Mouse (Mus musculus) CD4-positive, CD25-positive, alpha-beta regulatory T cell, adult 2 months (primary cell): ENCODE data around the gene Ccdc6.
A peak's percentile ranks its signal among the peaks of the same experiment; 100 is the strongest.

ENCODE experiments used
- DNase-seq: peaks from one replicate; pipeline ENCODE4 v3.0.0-alpha.2; 2012; ENCODE audit warnings: low read depth, low spot score

Ccdc6 gene

GRCm38 (mm10) chr10:70096366-70097188, at the start of gene Ccdc6:
Ccdc6 (plus strand) TSS chr10:70097121.
- DNase-seq = peak; percentile 90

DNA sequence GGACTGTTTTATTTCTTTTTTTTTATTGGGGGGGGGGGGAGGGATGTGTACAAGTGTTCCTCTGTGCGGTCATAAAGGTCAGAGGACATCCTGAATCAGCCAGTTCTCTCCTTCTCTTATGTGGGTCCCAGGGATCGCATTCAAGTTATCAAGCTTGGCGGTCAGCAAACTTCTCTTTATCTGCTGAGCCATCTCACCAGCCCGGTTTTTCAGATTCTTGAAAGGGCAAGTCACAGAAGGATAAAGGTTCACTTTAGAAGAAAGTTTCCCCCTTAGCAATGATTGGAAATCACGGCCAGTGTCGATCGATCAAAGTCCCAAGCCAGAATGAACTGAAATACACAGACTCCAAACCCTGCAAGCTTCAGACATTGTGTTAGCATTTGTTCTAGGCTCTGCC, 47.1 kb upstream of the Ccdc6 start:
- DNase-seq = no peak

- DNase-seq = no peak
Observed at GRCm38 (mm10) chr10:70055291-70055690, 41.6 kb upstream of the Ccdc6 start.

- no peak for DNase-seq
Observed at GRCm38 (mm10) chr10:70057064-70057463, 39.9 kb upstream of the Ccdc6 start.

DNA sequence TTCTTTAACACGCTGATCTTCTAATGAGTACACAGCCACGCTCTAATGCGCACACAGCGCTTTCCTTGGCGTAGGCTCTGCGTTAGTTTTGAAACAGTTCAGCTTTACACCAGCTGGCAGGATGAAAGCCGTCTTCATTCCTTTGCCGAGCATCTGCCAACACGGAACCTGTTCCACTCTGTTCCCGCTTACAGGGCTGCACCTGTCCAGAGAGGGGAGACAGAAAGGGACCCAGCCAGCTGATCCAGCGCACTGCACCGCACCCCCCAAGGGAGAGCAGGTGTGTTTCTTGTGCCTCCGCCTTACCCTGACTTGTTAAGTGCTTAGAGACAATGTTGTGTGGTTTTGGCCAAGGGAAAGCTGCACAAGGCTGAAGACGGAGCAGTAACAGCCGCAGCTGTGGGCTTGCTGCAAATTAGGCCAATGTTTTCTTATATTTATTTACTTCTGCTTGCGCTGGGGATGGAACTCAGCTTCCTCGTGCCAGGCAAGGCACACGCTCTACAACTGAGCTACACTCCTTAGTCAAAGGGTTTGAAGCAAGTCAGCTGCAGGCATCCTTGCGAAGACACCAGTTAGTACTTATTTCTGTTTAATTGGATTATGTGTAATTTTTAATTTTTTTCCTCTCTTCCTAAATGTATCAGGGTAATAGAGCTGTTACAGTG, 36.8 kb upstream of the Ccdc6 start:
- DNase-seq = no peak

- DNase-seq = peak; percentile 15
Observed at GRCm38 (mm10) chr10:70060689-70061081, 36.2 kb upstream of the Ccdc6 start.

DNA sequence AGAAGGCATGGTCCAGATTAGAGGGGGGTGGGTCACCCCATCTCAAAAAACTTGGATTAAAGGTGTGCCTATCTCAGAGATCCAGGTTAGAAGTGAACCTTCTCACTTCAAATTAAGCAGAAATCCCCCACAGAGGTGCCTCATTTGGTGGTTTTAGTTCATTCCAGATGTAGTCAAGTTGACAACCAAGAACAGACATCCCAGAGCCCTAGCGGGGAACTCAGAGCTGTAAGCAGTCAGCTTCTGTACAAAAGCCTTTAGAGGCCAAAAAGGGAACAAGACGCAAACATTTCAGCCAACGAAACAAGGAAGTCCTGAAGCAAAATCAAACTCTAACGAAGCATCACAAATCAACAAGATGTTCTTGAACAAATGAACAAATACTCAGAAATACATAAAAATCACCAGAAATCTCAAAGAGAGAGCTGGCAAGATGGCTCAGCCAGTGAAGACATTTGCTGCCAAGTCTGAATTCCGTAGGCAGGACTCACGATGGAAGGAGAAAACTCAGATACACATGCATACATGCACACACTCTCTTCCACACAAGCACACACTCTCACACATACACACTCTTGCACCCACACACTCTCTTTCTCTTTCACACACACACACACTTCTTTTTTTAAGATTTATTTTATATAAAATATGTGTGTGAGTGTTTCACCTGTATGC, 32.9 kb upstream of the Ccdc6 start:
- DNase-seq = no peak

DNA sequence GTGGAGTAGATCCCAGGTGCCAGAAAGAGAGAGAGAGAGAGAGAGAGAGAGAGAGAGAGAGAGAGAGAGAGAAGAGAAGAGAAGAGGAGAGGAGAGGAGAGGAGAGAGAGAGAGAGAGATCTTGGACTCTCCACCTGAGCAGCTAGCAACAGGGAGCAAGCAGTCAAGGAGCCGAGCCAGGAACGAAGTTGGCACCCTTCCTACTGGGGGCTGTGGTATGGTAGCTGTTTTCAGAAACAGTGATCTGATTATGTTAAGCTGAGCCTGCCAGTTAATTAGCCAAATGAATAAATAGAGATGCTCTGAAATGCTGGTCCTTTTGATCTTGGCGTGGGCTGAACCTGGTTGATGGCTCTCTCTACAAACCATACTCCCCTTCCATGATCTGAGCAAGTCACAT, 31.7 kb upstream of the Ccdc6 start:
- no peak for DNase-seq

- no peak for DNase-seq
Observed at GRCm38 (mm10) chr10:70066497-70067168, 30.3 kb upstream of the Ccdc6 start.

DNA sequence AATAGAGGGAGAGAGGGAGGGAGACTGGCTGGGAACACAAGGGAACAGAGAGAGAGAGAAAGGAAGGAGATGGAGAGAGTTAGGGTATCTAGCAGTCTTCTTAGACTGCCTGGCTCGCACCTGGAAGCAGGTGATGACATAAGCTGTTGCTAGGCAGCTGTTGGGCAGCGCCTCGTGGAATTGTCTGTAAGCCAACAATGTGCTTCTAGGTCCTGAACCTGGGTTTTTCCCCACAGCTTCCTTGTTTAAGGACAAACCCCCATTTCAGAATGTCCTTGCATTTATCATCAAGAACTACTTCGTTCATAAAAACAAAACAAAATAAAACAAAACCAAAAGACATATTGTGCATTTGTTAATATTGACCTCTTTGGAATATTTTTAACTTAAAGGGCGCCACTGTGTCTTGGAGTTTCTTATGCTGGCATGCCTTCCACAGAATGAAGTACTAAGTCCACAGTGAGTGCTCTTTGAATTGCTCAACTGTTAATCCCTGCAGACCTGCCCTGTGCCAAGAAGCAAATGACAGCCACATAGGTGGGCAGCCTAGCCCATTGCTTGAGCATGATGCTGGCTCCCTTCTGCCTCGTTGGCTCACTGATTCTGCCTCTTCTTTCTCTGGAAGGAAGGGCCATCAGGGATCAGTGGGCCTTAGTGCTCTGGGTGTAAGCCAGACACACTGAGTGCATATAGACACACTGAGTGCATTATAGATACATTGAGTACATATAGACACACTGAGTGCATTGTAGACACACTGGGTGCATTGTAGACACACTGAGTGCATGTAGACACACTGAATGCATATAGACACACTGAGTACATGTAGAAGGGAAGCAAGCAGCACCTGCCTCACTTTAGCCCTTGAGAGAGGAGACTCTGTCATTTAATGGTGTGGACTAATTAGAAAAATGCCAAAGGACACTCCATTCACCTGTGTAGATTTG, 29.5 kb upstream of the Ccdc6 start:
- no peak for DNase-seq

GRCm38 (mm10) chr10:70069321-70069720, 27.6 kb upstream of the Ccdc6 start:
- DNase-seq = no peak

DNA sequence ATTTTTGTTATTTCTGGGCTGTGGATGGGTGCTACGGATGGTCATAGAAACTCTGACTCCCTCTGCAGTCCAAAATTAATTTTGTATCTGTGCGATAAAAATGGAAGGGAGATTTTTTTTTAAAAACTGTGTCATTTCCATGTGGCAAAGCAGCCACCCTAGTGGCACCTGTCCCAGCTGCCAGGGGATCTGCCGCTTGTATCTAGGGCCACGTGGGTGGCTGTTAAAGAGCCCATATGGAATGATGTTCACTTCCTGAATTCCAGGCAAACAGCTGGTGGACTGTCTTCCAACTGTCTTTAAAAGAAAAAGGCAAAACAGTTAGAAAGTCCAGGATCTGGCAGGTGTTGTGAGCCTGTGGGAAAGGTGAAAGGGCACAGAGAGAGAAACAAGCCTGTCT, 25.6 kb upstream of the Ccdc6 start:
- DNase-seq = no peak

DNA sequence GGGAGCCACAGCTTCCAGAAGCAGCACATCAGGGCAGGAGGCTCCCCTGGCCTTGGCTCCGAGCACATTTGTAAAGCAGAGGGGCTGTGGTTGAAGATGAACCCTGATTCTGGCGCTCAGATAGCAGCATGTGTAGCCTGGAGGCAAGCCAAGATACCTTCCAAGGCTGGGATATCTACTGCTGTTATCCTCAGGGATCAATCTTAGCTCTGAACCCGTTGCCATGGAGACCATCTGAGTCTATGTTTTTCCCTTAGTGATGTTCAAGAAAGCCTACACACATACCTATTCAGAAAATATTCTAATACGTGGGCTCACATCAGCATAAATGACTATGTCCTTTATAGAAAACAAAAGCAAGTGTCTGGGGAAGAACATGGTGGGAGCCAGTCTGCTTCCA, 19.5 kb upstream of the Ccdc6 start:
- no peak for DNase-seq

GRCm38 (mm10) chr10:70080908-70081307, 16.0 kb upstream of the Ccdc6 start:
- no peak for DNase-seq

DNA sequence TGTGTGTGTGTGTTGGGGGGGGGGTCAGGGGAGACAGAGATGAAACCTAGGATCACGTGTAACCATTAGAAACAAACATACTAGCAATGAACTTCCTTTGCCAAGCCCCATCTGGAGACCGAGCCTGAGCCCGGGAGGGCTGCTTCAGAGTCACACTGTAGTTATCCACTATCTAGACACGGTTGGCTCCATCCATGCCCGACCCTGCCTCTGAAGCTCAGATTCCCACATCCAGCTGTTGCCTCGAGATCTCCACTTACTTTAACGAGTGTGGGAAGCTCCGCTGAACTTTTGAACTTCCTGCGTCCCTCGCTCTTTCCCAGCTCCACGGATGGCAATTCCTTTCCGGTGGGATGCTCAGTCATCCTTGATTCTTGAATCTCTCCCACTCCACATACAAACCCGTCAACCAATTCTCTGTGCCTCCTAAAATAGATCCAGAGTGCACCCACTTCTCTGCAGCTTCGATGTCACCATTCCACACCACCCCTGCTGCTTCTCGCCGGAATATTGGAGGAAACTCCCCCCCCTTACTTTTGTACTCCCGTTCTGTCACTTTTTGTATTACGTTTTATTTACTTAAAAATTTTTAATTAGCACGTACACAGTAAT, 15.3 kb upstream of the Ccdc6 start:
- no peak for DNase-seq

DNA sequence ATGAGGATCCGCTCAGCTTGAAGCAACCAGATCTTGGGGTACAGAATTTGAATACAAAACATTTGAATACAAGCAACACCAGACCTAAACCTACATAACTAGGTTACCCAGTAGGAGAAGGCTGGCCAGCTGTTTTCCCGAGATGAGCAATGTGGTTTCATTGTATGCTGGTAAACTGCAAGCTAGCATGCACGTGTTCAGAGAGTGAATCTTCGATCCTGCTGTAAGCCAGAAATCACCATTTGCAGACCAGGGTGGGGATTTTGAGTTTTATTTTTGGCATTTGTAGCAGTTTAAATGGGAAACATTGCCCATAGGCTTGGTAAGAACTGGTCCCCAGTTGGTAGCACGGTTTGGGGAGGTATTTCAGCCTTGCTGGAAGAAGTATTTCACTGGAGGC, 13.7 kb upstream of the Ccdc6 start:
- no peak for DNase-seq

- no peak for DNase-seq
Observed at GRCm38 (mm10) chr10:70085256-70085961, 11.5 kb upstream of the Ccdc6 start.

DNA sequence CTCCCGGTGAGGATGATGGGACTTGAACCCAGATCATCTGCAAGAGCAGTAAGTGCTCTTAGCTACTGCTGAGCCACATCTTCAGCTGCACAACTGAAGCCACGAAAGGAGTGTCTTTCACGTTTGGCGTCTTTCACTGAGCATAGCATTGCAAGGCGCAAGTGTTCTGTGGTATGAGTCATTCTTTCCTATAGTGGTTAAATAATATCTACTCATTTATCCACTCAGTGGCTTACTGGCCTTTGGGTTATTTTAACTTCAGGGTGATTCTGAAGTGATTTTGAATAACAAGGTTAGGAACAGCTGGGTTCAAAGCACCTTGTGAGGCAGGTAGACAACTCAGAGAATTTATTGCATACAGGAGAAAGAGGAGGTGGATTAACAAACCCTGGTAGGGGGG, 8.1 kb upstream of the Ccdc6 start:
- DNase-seq = peak; percentile 37

DNA sequence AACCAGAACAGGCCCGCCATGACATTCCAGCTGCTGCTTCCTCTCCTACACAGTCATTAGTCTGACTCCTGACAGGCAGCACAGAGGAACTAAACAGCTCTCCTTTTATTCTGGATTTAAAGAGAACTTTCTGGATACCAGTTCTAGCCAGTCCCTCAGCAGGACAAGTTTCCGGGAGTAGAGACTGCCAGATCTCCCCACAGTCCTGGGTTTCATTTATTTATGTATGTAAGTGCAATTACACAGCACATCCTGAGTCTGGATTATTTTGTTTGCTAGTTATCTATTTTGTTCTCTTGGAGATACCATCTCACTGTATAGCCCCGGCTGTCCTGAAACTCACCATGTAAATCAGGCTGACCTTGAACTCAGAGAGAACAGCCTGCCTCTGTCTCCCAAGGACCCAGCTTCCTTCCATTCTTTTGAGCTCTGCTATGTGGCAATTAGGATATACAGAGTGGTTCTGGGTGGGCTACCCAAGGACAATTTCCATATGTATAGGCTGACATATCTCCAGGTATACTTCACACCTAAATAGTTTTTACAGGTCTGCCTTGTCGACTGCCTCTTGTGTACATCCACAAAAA, 5.0 kb upstream of the Ccdc6 start:
- no peak for DNase-seq

- no peak for DNase-seq
Observed at GRCm38 (mm10) chr10:70093782-70094181, 3.1 kb upstream of the Ccdc6 start.
